Mouse (Mus musculus) MEL (cell line): Measurements from ENCODE around the gene Tmem178b.

ENCODE experiments used
- JUND ChIP-seq: IDR thresholded peaks from 2 replicates; pipeline ENCODE4 v1.6.1; 2011; ENCODE audit warnings: low read depth, mild to moderate bottlenecking, improper control_type of control experiment, low read length
- POLR2A ChIP-seq, 2 experiments: IDR thresholded peaks; 2 replicates each; pipeline ENCODE4 v1.6.1; 2011 to 2012; ENCODE audit warnings: low read length in 2 of 2, mild to moderate bottlenecking in 2 of 2, control low read depth in 1 of 2, improper control_type of control experiment in 1 of 2, low read depth in 1 of 2, moderate library complexity in 1 of 2; ENCODE audit not compliant: control insufficient read depth in 1 of 2, insufficient read depth in 1 of 2, poor library complexity in 1 of 2
- POLR2AphosphoS5 ChIP-seq: IDR thresholded peaks from 2 replicates; pipeline ENCODE4 v1.6.1; 2012; ENCODE audit warnings: low read depth, borderline replicate concordance, mild to moderate bottlenecking, inconsistent platforms, low read length, moderate library complexity, mixed read lengths
- RCOR1 ChIP-seq: IDR thresholded peaks from 2 replicates; pipeline ENCODE4 v1.6.1; 2012; ENCODE audit warnings: low read depth, mild to moderate bottlenecking, inconsistent platforms, low read length, improper control_type of control experiment

DNA sequence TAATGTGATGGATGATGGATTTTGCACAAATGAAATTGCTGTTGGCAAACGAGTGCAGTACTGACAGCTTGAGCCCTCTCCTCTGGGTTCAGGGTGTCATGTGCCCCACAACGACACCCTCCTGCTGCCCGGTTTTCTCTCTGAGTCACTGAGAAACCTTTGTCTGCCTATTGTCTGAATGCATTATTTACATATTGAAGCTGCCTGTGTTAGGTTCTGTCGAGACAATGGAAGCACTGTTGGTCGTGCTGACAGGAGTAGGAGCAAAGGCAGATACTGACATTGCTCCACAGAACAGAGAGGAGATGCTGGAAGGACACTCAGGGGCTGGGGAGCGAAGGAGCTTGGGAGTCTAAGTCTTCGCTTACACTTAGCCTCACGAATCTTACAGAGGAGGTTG is 44.2 kb downstream of the Tmem178b start:
- TF ChIP-seq POLR2AphosphoS5 (no peak), JUND (no peak), RCOR1 (no peak), POLR2A (IDR thresholded peaks at IDR 0.05; ENCODE audit: control insufficient read depth in 1 of 2, insufficient read depth in 1 of 2, low read depth in 1 of 2, low read length in 2 of 2, poor library complexity in 1 of 2) (no peak)
